Mouse (Mus musculus) E14TG2a.4 (cell line): ENCODE results near the gene Cacng2.

ENCODE experiments used
- CTCF ChIP-seq: conservative IDR thresholded peaks from 2 replicates; pipeline ENCODE4 v1.5.1; 2014; ENCODE audit warnings: low read length
- NANOG ChIP-seq: IDR thresholded peaks from 2 replicates; pipeline ENCODE4 v1.6.1; 2014; ENCODE audit warnings: borderline replicate concordance, low read length, mixed read lengths

DNA sequence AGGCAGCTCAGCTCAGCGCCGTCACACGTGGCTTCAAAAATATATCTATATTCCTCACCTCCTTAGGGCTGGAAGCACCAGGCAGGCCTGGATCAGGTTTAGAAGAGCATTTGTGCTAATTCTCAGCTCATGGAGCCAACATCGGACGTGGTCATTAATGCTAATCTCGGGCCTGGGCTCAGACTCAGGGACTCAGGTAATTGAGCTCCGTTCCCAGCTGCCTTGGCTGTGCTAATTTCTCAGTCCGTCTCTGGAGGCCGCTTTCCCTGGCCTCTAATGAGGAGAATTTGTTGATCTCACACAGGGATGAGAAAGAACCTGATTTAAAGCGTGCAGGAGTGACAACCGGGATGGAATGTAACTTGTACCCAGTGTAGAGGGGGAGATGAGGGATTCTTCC lies 44.6 kb upstream of the Cacng2 start:
- TF ChIP-seq CTCF = no peak
- TF ChIP-seq NANOG = no peak
